Mouse (Mus musculus) ES-Bruce4 (cell line): ENCODE measurements around the gene Anp32a. TPM values are rescaled to one million over a fixed set of nuclear protein-coding genes. Genes with fewer than 3 reads are reported as not detected.

Experiments used
- H3K27ac ChIP-seq: 2 replicates; pipeline ENCODE4 v1.5.1; 2012; ENCODE audit warnings: low read length, inconsistent platforms; ENCODE audit not compliant: insufficient read depth
- H3K27me3 ChIP-seq: 2 replicates; pipeline ENCODE4 v1.6.1; 2012; ENCODE audit warnings: mild to moderate bottlenecking, low read length, inconsistent platforms; ENCODE audit not compliant: control insufficient read depth, poor library complexity, insufficient read depth, severe bottlenecking
- H3K36me3 ChIP-seq: 2 replicates; pipeline ENCODE4 v1.6.1; 2012; ENCODE audit warnings: inconsistent platforms, mild to moderate bottlenecking, low read length, moderate library complexity; ENCODE audit not compliant: control insufficient read depth, poor library complexity, insufficient read depth, severe bottlenecking
- H3K4me1 ChIP-seq: one replicate; pipeline ENCODE4 v1.8.1; 2011; ENCODE audit warnings: low read length; ENCODE audit not compliant: control insufficient read depth, insufficient read depth
- H3K4me3 ChIP-seq: 2 replicates; pipeline ENCODE4 v1.5.1; 2011; ENCODE audit warnings: low read depth, mild to moderate bottlenecking, low read length
- H3K9ac ChIP-seq: 2 replicates; pipeline ENCODE4 v1.6.1; 2012; ENCODE audit warnings: low read depth, mild to moderate bottlenecking, inconsistent platforms; ENCODE audit not compliant: poor library complexity, severe bottlenecking
- H3K9me3 ChIP-seq: replicated peaks from 2 replicates; pipeline ENCODE4 v1.6.1; 2012; ENCODE audit warnings: mild to moderate bottlenecking, low read length, inconsistent platforms; ENCODE audit not compliant: control insufficient read depth, poor library complexity, insufficient read depth, severe bottlenecking
- CTCF ChIP-seq: IDR thresholded peaks from one replicate; pipeline ENCODE4 v1.8.1; 2011; ENCODE audit warnings: low read depth, low read length
- EP300 ChIP-seq: IDR thresholded peaks from 2 replicates; pipeline ENCODE4 v1.6.1; 2011; ENCODE audit warnings: low read depth, low read length; ENCODE audit not compliant: insufficient read depth
- POLR2A ChIP-seq: IDR thresholded peaks from one replicate; pipeline ENCODE4 v1.8.1; 2011; ENCODE audit warnings: low read length; ENCODE audit not compliant: insufficient read depth
- polyA plus RNA-seq: library from polyadenylated mRNA; stranded (reverse); fragments of >200 nt; gene quantifications from 2 replicates; pipeline ENCODE4 v1.2.4, GENCODE M21; 2011; ENCODE audit warnings: low read depth; ENCODE audit not compliant: missing spikeins, insufficient read depth, insufficient read length

Anp32a gene
- polyA plus RNA-seq, 1 experiment = 779 TPM

DNA sequence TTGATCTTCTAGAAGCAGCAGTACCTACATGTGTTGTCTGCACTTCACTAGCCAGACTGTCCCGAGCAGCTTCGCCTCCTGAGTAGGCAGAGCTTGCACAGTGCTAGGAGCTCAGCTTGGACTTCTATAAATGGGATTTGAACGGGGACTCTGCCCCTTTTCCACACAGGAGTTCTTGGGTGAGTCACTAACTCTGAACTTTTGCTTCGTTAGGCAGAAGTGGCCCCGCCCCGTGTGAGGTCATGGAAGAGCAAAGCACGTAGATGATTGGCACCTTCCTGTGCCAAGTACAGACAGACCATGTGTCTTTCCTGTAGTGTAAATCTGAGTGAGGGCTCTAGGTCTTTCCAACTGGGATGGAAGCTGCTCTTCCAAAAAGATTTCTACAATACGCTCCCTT lies 85.9 kb downstream of the Anp32a start:
- H3K27ac ChIP-seq = no peak overlapping the region
- no peak for TF ChIP-seq POLR2A
- TF ChIP-seq EP300 = no peak
- TF ChIP-seq CTCF = no peak
- no peaks in the 10 kb centered on the region for H3K36me3 ChIP-seq
- H3K4me3 ChIP-seq = no peak overlapping the region
- no peaks in the 10 kb centered on the region for H3K4me1 ChIP-seq
- H3K27me3 ChIP-seq = no peaks in the 10 kb centered on the region
- no peaks in the 10 kb centered on the region for H3K9me3 ChIP-seq
- H3K9ac ChIP-seq = no peak overlapping the region

Other genes with a start within 250 kb of the Anp32a start
- 19.9 TPM in 2 replicates for gene Glce, start 218.6 kb upstream of the Anp32a start, polyA plus RNA-seq
- gene Spesp1, start 59.1 kb upstream of the Anp32a start, polyA plus RNA-seq = not detected in 2 replicates
- gene Coro2b, start 195.8 kb downstream of the Anp32a start, polyA plus RNA-seq = 3.1 and 4.8 TPM in 2 replicates